In the genomic region with DNA sequence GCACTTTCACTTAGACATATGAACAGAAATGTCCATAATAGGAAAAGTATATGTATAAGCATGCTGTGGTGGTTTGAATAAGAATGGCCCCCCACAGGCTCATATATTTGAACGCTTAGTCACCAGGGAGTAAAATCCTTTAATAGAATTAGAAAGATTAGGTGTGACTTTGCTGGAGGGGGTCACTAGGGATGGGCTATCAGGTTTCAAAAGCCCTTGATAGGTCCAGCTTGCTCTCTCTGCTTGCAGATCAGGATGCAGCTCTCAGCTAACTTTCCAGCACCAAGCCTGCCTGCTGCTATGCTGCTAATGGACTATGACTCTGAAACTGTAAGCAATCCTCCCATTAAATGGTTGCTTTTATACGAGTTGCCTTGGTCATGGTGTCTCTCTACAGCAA, we compare ENCODE assay signal across 19 mouse cellular contexts.
A peak's percentile ranks its signal among the peaks of the same experiment; 100 is the strongest.
DNase-seq lines count a peak whose midpoint lies in the region; ATAC-seq lines count a peak whose summit lies in the region.
"Had no signal": no experiment of that assay in that cellular context is flagged by ENCODE, and none has a peak within 500 bp of the region (broad histone marks: within the 10 kb centered on the region; RNA-seq: fewer than 3 reads in every experiment).

No protein-coding gene starts in this region.

- H3K4me3 ChIP-seq in heart, embryonic 14.5 days (ENCODE audit: control insufficient read depth in 1 of 2, insufficient read depth in 1 of 2, low read depth in 1 of 2, low read length in 2 of 2), result no peak overlapping the region
- no peak overlapping the region for H3K4me3 ChIP-seq in hindbrain, embryonic 10.5 days
- H3K4me3 ChIP-seq: embryonic facial prominence, embryonic 10.5 days; forebrain, embryonic 13.5 days; hindbrain, embryonic 15.5 days had no signal

- peaks cover 73% of the 10 kb centered on the region for H3K36me3 ChIP-seq in heart, embryonic 14.5 days (ENCODE audit: control insufficient read depth, insufficient read depth, low read length)
- H3K36me3 ChIP-seq in hindbrain, embryonic 10.5 days, result peaks cover 89% of the 10 kb centered on the region

- no peak overlapping the region for H3K9ac ChIP-seq in heart, embryonic 14.5 days (ENCODE audit: low read length)
- H3K9ac ChIP-seq: forebrain, embryonic 13.5 days; forebrain, postnatal 0 days; hindbrain, embryonic 15.5 days had no signal

- H3K4me1 ChIP-seq in heart, embryonic 14.5 days (ENCODE audit: control insufficient read depth in 2 of 2, insufficient read depth in 2 of 2, low read length in 2 of 2), result peaks cover 0 to 24% of the 10 kb centered on the region in 2 experiments; a peak in 3 of 4 replicates
- H3K4me1 ChIP-seq in hindbrain, embryonic 10.5 days (replicated peaks), result no peaks in the 10 kb centered on the region
- H3K4me1 ChIP-seq: embryonic facial prominence, embryonic 10.5 days; forebrain, embryonic 13.5 days; hindbrain, embryonic 15.5 days had no signal

- DNase-seq in heart, postnatal 36 days, result no peak
- peak; percentile 61 for DNase-seq in retina, adult 2 months (ENCODE audit: low read depth, low spot score)
- no peak for DNase-seq in retina, embryonic 14.5 days (ENCODE audit: low spot score)
- peak; percentile 5 for DNase-seq in retina, postnatal 7 days (ENCODE audit: low read depth, low spot score)
- no peak for DNase-seq in kidney, postnatal 25 days
- no peak for DNase-seq in hindbrain, embryonic 10.5 days (ENCODE audit: low spot score)
- DNase-seq: adrenal gland, postnatal 14 days; cerebellum, adult 18-20 months; cerebellum, adult 9-11 months; cerebellum, postnatal 36 days; forebrain, postnatal 0 days; gastrocnemius, postnatal 14 days; kidney, adult 2 months had no signal

- H3K9me3 ChIP-seq in heart, embryonic 14.5 days (ENCODE audit: control insufficient read depth, low read length), result no peaks in the 10 kb centered on the region
- H3K9me3 ChIP-seq in hindbrain, embryonic 10.5 days, result no peaks in the 10 kb centered on the region
- H3K9me3 ChIP-seq: embryonic facial prominence, embryonic 10.5 days; forebrain, embryonic 13.5 days; hindbrain, embryonic 15.5 days had no signal

- no peak for ATAC-seq in heart, embryonic 14.5 days (ENCODE audit: insufficient number of reproducible peaks, insufficient read depth, low FRiP score, low read depth)
- ATAC-seq: forebrain, embryonic 13.5 days; forebrain, postnatal 0 days; intestine, embryonic 16.5 days had no signal

- peak overlapping the region; percentile 24 for H3K4me2 ChIP-seq in heart, embryonic 14.5 days (ENCODE audit: low read length)
- H3K4me2 ChIP-seq: forebrain, embryonic 13.5 days; hindbrain, embryonic 15.5 days had no signal

- no peaks in the 10 kb centered on the region for H3K27me3 ChIP-seq in heart, embryonic 14.5 days (ENCODE audit: control insufficient read depth, insufficient read depth, low read length)
- H3K27me3 ChIP-seq in hindbrain, embryonic 10.5 days (ENCODE audit: insufficient read depth, poor library complexity, severe bottlenecking), result no peaks in the 10 kb centered on the region
- H3K27me3 ChIP-seq: CH12.LX; forebrain, embryonic 13.5 days; hindbrain, embryonic 15.5 days had no signal

- WGBS in heart, embryonic 14.5 days, result 41% methylated on average over 2 of the region's 2 CpGs
- 74% methylated on average over 2 of the region's 2 CpGs for WGBS in hindbrain, embryonic 10.5 days

- intact Hi-C loops in heart, postnatal 36 days (cut with DNase I), result no loop called here

- peak overlapping the region; percentile 27 to 89; a peak in 3 of 4 replicates for H3K27ac ChIP-seq in heart, embryonic 14.5 days (replicated peaks in 1 of 2; ENCODE audit: control insufficient read depth in 1 of 2, insufficient read depth in 1 of 2, low read depth in 2 of 2, low read length in 2 of 2)
- H3K27ac ChIP-seq in hindbrain, embryonic 10.5 days, result no peak overlapping the region
- H3K27ac ChIP-seq: embryonic facial prominence, embryonic 10.5 days; forebrain, embryonic 13.5 days; hindbrain, embryonic 15.5 days had no signal

Comparison
In these comparisons a context has a peak if more than half of its experiments do, and no peak if none do; other contexts are left out.
1. DNase-seq: peak in retina, adult 2 months (single experiment) and retina, postnatal 7 days (single experiment); none in heart, postnatal 36 days (0 of 2), retina, embryonic 14.5 days (single experiment), kidney, postnatal 25 days (0 of 2) and hindbrain, embryonic 10.5 days (single experiment).